Mouse (Mus musculus) retina, embryonic 14.5 days (tissue): Measurements from ENCODE around the gene C3.
A peak's percentile ranks its signal among the peaks of the same experiment; 100 is the strongest.

Experiments
- DNase-seq: peaks from one replicate; pipeline ENCODE4 v3.0.0-alpha.2; 2015; ENCODE audit warnings: low spot score

C3 gene

GRCm38 (mm10) chr17:57249186-57250181, 21.5 kb upstream of the C3 start, which contains the start of gene Trip10:
Gene Trip10 (plus strand): TSS chr17:57249455.
- peak; percentile 96 for DNase-seq

GRCm38 (mm10) chr17:57248771-57249170, 20.8 kb upstream of the C3 start:
- no peak for DNase-seq

DNA sequence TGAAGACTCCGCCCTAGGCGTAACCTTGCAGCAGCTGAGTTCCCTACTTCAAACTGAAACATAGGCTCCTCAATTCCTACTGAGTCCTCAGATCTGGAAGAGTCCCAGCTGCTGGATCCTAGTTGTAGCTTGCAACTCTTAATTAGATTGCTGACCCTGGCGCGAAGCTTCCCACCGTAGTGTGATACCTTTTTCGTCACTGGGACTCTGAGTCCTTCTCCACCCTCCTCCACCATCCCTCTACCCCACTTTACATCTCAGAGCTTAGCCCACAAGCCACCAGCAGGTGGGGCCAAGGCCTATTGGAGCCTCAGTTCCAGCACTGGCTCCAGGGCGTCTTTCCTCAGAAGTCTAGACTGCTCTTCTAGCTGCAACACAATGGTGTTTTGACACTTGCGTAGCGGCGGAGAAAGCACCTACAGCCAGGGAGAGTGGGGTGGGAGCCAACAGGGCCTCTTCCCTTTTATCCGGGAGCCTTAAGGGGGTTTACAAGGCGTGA, 20.3 kb upstream of the C3 start, which contains the start of gene Gpr108:
Gene Gpr108, minus strand, starts transcription at position 246 of the 499 bp plus-strand sequence.
- peak; percentile 85 for DNase-seq

GRCm38 (mm10) chr17:57247393-57248200, 19.7 kb upstream of the C3 start:
- peak; percentile 97 for DNase-seq

- DNase-seq = peak; percentile 20
These were observed 18.9 kb upstream of the C3 start for GRCm38 (mm10) chr17:57246663-57247392.

DNA sequence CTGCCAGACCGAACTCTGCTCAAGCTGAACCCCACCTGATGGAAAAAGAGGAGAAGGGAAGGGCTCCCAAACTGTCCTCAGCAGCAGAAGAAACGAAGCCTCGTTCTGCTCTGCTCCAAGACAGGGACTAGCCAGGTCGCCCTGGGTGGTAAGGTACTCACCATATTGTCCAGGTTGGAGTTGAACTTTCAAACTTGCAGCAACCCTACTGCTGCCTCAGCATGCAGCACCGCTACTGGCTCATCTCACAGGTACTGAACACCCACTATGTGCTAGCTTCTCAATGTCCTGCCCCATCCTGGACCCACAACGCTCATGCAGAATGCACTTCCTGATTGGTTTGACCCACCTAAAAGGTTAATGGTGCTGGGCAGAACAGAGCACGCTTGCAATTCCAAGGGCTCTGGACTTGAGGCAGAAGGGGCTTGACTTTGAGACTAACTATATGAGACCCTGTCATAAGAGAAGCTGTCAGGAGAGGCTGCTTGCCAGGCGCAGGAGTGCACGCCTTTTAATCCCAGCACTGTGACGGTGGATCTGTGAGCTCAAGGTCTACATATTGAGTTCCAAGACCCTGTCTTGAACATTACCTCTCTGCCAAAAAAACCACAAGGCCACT, 17.5 kb upstream of the C3 start:
- DNase-seq = no peak

DNA sequence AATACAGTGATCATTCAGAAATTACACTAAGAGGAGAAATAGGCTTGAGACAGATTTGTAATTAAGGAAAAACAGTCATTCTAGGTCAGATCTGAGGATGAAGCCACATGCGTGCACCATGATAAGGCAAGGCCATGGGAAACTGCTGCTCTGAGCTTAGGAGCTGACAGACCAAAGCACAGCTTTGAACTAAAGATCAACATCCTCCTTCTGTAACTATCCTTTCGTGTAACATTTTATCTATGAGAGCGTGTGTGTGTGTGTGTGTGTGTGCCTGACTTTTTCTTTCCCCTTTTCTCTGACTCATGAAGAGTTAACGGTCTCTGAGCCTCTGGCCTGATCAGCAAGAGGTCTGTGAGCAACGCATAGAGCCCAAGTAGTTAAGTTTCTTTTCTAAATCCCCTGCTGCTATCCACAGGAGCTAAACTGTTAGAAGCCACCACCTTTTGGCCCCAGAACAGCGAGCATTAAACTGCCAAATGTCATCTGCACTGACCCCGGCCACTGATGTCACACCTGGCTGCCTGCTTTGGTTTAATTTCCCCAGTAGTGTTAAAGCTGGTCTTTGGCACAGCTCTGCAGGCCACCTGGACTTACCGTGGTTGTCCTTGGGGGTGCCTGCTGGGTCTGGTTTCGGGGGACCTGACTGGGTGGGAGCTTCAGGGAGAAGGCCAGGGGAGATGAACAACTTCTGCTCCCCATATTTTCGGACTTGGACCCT, 15.9 kb upstream of the C3 start:
- DNase-seq = no peak

- no peak for DNase-seq
These were observed 9.2 kb upstream of the C3 start for GRCm38 (mm10) chr17:57237181-57237580.

DNA sequence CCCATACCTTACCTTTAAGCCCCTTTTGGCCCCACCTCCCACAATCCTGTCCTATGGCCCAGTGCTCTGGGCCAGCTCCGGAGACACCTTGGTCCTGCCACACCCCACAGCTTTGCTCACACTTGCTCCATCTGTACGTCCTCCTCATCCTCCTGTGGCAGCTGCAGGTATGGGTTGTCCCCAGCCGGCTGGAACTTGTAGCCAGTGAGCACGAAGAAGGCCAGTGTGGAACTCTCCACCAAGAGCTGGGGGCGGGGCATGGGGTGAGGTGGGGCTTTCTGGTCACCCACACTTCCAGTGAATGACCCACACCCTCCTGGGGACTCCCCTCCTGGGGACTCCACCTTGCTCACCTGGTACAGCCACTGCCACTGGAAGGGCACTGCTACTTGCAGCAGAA, 7.9 kb upstream of the C3 start:
- DNase-seq = no peak

DNA sequence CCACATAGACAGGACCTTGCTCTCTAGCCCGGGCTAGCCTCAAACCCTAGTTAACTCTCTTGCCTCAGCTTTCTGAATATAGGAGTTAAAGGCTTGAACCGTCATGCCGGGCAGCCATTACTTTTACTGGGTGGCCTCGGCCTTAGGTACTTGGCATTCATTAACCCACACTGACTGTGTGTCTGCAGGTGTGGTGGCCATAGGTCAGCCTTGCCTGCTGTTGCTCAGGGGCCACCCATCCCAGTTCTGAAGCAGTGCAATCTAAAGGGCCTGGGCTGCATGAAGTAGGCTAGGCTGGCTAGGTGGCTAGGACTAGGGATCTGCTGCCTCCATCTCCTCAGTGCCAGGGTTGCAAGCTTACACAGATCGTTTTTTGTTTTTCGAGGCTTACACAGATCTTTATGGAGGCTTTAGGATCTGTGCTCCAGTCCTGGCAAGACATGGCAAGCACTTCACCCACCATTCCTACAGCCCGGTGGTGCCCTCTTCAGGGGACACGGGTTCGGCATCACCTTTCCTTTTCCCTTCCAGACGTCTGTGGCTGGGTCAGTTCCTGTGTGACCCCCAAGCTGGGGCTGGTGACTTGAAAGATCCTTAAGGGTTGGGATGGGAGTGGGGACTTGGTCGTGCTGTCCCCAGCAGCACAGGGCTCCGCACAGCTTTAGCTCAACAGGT, 6.5 kb upstream of the C3 start:
- DNase-seq = no peak

GRCm38 (mm10) chr17:57233038-57233437, 5.1 kb upstream of the C3 start:
- peak; percentile 33 for DNase-seq

DNA sequence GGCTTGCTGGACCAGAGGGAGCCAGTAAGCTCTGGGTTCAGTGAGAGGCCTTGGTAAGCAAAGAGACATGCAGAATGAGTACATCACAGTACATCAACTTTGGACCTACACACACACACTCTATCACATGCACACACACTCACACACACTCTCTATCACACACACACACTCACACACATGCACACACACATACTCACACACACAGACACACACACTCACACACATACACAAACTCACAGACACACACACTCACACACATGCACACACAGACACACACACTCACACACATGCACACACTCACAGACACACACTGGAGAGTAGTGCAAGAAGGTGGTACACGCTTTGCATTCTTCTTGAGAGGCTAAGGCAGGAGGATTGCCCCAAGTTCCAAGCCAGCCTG, 4.3 kb upstream of the C3 start:
- DNase-seq = no peak

GRCm38 (mm10) chr17:57231321-57231771, 3.4 kb upstream of the C3 start:
- no peak for DNase-seq

DNA sequence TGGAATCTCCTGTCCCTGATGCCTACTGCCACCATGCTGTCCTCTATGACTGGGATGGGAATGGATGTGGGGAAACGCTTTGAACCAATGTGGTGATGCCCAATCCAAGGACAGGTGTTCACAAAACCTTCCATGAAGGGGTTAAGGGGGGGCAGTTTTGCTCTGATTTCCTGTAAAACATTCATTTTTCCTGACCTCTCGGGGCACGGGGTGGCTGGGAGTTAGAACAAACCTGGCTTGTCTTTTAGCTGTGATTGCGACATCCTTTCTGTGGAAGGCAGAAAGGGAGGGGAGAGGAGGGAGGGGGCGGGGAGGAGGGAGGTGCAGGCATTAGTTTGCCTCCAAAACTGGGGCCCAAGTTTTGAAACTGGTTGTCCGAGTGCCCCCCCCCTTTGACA, 2.8 kb upstream of the C3 start:
- DNase-seq = no peak

DNA sequence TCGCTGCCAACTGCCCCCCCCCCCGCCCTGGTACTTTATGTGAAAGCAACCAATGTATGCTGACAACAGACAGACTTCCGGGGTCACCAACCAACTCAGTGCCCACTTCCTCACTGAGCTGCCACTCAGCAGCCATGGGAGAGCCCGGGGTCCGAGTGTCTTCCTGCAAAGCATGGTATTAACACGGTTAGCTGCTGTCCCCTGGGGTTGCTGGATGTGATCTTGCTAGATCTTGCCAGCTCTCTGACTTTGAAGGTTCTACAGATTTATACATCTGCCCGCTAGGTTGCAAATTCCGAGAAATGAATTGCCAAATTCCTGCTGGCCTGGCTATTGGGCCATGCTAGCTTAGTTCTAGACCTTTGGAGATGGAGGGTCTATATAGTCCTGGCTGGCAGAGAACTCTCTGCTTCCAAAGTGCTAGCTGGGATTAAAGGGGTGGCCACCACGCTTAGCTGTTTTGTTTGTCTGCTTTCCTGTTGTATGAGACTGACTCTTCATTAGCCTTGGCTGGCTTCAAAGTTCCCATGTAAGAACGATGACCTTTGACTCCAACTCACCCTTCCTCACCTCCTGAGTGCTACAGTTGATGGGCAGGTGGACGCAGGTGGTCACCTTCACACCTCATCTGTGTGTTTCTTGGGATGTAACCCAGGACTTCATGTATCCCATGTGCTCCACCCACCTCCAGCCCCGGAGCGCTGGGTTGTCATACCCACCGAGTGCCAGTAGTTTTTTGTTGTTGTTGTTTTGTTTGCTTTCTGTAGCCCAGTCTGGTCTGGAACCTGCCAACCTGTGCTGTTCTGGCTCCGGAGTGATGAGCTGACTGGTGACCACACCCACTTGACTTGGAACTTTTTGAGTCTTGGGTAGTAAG, 2.2 kb upstream of the C3 start:
- DNase-seq = no peak

DNA sequence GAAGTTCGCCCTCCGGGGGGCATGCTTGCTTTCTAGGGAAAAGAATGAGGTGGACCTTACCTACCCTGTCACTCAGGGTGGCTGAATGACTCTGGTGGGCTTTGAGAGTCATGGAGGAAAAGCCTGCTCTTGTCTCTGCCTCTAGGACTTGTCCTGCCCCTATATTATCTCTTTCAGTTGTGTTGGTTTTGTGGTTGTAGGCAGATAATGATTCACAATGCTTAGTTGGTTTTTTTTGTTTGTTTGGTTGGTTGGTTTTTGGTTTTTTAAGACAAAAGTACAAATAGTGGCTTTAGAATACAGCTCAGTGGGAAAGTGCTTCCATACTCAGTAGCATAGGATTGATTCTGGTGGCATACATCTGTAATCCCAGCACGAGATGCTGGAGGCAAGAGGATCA, 937 bp upstream of the C3 start:
- no peak for DNase-seq

DNA sequence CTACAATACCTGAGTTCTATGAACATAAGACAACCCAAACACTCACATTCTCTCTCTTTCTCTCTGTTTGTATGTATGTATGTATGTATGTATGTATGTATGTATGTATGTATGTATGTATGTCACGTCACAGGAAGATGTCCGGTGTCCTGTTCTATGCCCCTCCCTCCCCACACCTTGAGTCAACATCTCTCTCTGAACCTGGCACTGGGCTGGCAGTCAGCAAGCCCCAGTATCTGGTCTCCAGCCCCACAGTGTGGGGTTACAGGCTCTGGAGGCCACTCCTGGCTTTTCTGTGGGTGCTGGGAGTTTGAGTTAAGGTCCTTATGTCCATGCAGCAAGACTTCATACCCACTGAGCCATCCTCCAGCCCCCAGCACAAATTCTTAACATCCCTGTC, 468 bp downstream of the C3 start:
- no peak for DNase-seq

DNA sequence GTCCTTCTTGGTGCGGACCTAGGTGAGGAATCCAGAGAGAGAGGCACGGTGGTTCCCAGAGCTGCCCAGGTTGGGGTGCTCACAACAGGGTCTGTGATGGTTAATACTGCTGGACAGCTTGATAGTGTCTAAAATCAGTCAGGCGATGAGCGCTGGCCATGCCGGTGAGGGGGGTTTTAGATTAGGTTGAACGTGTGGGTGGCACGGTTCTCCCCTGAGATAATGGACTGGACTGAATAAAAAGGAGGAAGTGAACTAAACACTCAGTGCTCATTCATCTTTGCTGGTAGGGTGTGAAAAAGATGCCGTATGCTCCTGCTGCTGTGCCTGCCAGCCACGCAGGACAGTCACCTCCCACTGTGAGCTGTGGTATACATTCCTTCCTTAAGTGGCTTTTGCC, 4.6 kb downstream of the C3 start:
- DNase-seq = no peak

DNA sequence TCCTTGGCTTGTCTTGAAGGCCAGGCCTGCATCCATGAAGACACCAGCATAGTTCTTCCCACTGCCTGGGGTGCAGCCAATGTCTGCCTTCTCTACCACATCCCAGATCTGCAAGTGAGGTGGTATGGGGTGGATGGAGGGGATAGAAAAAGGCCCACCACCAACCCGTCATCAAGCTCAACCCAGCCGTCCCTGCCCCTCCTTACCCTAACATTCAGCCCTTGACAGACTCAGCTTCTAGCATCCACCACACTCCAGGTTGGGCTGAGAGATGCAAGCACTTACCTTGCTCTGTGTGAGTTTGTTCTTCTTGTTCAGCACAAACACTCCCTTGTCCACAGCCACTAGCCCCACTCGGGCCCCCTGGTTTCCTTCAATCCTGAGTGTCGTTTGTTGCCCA, 6.0 kb downstream of the C3 start:
- no peak for DNase-seq
